Mouse (Mus musculus) thymus, adult 2 months (tissue): Measurements from ENCODE around the gene Sipa1l1. TPM values are rescaled to one million over a fixed set of nuclear protein-coding genes. Genes with fewer than 3 reads are reported as not detected.

Experiments used
- DNase-seq: peaks from one replicate; pipeline ENCODE4 v3.0.0; 2021
- H3K27ac ChIP-seq: fragments of 200-500 bp; 2 replicates; pipeline ENCODE4 v1.5.1; 2012; ENCODE audit warnings: low read length, control low read depth; ENCODE audit not compliant: control insufficient read depth, insufficient read depth
- H3K27me3 ChIP-seq: fragments of 200-500 bp; 2 replicates; pipeline ENCODE4 v1.6.1; 2012; ENCODE audit warnings: mild to moderate bottlenecking, low read length, moderate library complexity, mixed read lengths; ENCODE audit not compliant: control insufficient read depth, insufficient read depth
- H3K36me3 ChIP-seq: fragments of 200-500 bp; 2 replicates; pipeline ENCODE4 v1.6.1; 2012; ENCODE audit warnings: mild to moderate bottlenecking, low read length, moderate library complexity; ENCODE audit not compliant: control insufficient read depth, insufficient read depth
- H3K4me1 ChIP-seq: fragments of 200-500 bp; replicated peaks from 2 replicates; pipeline ENCODE4 v1.6.1; 2012; ENCODE audit warnings: low read length; ENCODE audit not compliant: control insufficient read depth, insufficient read depth
- H3K4me3 ChIP-seq: fragments of 200-500 bp; 2 replicates; pipeline ENCODE4 v1.5.1; 2012; ENCODE audit warnings: mild to moderate bottlenecking, low read length, control low read depth, moderate library complexity; ENCODE audit not compliant: control insufficient read depth, insufficient read depth
- CTCF ChIP-seq: fragments of 200-500 bp; IDR thresholded peaks from 2 replicates; pipeline ENCODE4 v1.5.1; 2012; ENCODE audit warnings: mild to moderate bottlenecking, control low read depth, low read length, moderate library complexity, borderline replicate concordance; ENCODE audit not compliant: control insufficient read depth, poor library complexity, insufficient read depth; ENCODE audit errors: extremely low read depth
- POLR2A ChIP-seq: fragments of 200-500 bp; IDR thresholded peaks from 2 replicates; pipeline ENCODE4 v1.6.1; 2012; ENCODE audit warnings: mild to moderate bottlenecking, low read length, control low read depth, moderate library complexity; ENCODE audit not compliant: control insufficient read depth, poor library complexity, insufficient read depth; ENCODE audit errors: extremely low read depth
- WGBS: fragments of 180-500 bp; shearing (Covaris S2); methylation state at CpG from one replicate; pipeline ENCODE4 v1.1.7; 2018; 5-methylcytosine and 5-hydroxymethylcytosine counted together
- polyA plus RNA-seq: library from polyadenylated mRNA; depleted of rRNA; stranded (reverse); fragments of >200 nt; gene quantifications from 2 replicates; pipeline ENCODE4 v1.2.3, GENCODE M21; 2012

Gene Sipa1l1
- polyA plus RNA-seq, 1 experiment = 43.7 TPM

GRCm38 (mm10) chr12:82225751-82226228, 56.7 kb downstream of the Sipa1l1 start:
- TF ChIP-seq POLR2A (no peak), CTCF (no peak)
- peak; percentile 19 for DNase-seq
- H3K36me3 ChIP-seq = no peaks in the 10 kb centered on the region
- H3K27me3 ChIP-seq = no peaks in the 10 kb centered on the region
- WGBS = 10% methylated on average over 4 of the region's 4 CpGs
- H3K4me3 ChIP-seq = no peak overlapping the region
- peak overlapping the region; percentile 14; the same call in 1 of the 2 replicates for H3K27ac ChIP-seq
- peaks cover 16% of the 10 kb centered on the region for H3K4me1 ChIP-seq

GRCm38 (mm10) chr12:82226311-82227066, 57.4 kb downstream of the Sipa1l1 start:
- TF ChIP-seq CTCF = no peak
- TF ChIP-seq POLR2A = no peak
- no peak overlapping the region; the same call in 1 of the 2 replicates for H3K27ac ChIP-seq
- H3K36me3 ChIP-seq = no peaks in the 10 kb centered on the region
- H3K4me3 ChIP-seq = no peak overlapping the region
- no peak for DNase-seq
- peaks cover 21% of the 10 kb centered on the region for H3K4me1 ChIP-seq
- 66% methylated on average over 6 of the region's 6 CpGs for WGBS
- H3K27me3 ChIP-seq = no peaks in the 10 kb centered on the region

- WGBS = 65% methylated on average over 4 of the region's 4 CpGs
- Histone ChIP-seq H3K4me3 (no peak overlapping the region), H3K27me3 (no peaks in the 10 kb centered on the region), H3K27ac (no peak overlapping the region), H3K36me3 (no peaks in the 10 kb centered on the region), H3K4me1 (peaks cover 23% of the 10 kb centered on the region)
- TF ChIP-seq CTCF (no peak), POLR2A (no peak)
- DNase-seq = no peak
These were observed 61.0 kb downstream of the Sipa1l1 start for GRCm38 (mm10) chr12:82230127-82230526.

- whole genome bisulfite sequencing = 77% methylated on average over 7 of the region's 7 CpGs
- no peaks in the 10 kb centered on the region for H3K36me3 ChIP-seq
- H3K4me1 ChIP-seq = peaks cover 19% of the 10 kb centered on the region
- H3K4me3 ChIP-seq = no peak overlapping the region
- no peak for TF ChIP-seq CTCF
- no peak for TF ChIP-seq POLR2A
- H3K27ac ChIP-seq = no peak overlapping the region
- no peak for DNase-seq
- no peaks in the 10 kb centered on the region for H3K27me3 ChIP-seq
These were observed 62.1 kb downstream of the Sipa1l1 start for GRCm38 (mm10) chr12:82231191-82231590.

GRCm38 (mm10) chr12:82233177-82233576, 64.1 kb downstream of the Sipa1l1 start:
- Histone ChIP-seq H3K4me1 (peaks cover 14% of the 10 kb centered on the region), H3K36me3 (peaks cover 3% of the 10 kb centered on the region; the same call in 1 of the 2 replicates), H3K27ac (no peak overlapping the region), H3K27me3 (no peaks in the 10 kb centered on the region), H3K4me3 (no peak overlapping the region)
- WGBS = 96% methylated on average over 3 of the region's 3 CpGs
- DNase-seq = no peak
- no peak for TF ChIP-seq CTCF
- TF ChIP-seq POLR2A = no peak

GRCm38 (mm10) chr12:82234463-82235223, 65.5 kb downstream of the Sipa1l1 start:
- no peak for DNase-seq
- WGBS = 96% methylated on average over 14 of the region's 14 CpGs
- Histone ChIP-seq H3K4me1 (peaks cover 19% of the 10 kb centered on the region), H3K27me3 (no peaks in the 10 kb centered on the region), H3K4me3 (no peak overlapping the region), H3K36me3 (peaks cover 7% of the 10 kb centered on the region; the same call in 1 of the 2 replicates), H3K27ac (no peak overlapping the region)
- TF ChIP-seq CTCF (no peak), POLR2A (no peak)
